Comparison of ENCODE assay signal across 9 mouse cellular contexts in the genomic region with DNA sequence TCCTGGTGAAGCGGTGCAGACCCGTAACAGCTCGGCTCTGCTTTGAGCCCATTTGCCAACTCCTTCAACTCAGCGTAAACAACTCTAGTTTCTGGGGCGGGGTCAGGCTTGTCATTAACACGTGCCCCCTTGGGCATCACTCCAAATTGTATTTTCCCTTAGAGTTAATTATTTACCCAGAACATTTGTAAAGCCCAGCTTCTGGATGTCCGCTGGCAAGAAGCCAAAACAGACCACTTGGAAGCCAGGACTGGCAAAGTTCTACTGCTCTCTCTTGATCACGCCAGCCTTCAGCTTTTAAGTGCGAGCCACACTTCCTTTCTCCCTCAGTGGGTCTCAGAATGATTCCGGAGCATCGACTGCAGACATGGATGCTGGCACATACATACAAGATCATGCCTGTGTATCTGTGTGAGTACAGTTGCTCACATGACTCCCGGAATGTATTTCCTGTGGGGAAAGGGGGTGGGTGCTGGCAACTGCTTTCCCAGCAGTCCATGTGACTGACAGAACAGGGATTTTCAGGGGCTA. TPM values are rescaled to one million over a fixed set of nuclear protein-coding genes. Genes with fewer than 3 reads are reported as not detected.
DNase-seq lines count a peak whose midpoint lies in the region; ATAC-seq lines count a peak whose summit lies in the region.
"Had no signal": no experiment of that assay in that cellular context is flagged by ENCODE, and none has a peak within 500 bp of the region (broad histone marks: within the 10 kb centered on the region; RNA-seq: fewer than 3 reads in every experiment).

No protein-coding gene starts in this region.

- 0 out of 2 replicates have a peak, but pooled peaks have one; percentile 31 for ATAC-seq in liver, embryonic 13.5 days (ENCODE audit: low read depth)

- no peak overlapping the region for H3K4me2 ChIP-seq in liver, embryonic 13.5 days

- no peaks in the 10 kb centered on the region for H3K36me3 ChIP-seq in liver, embryonic 13.5 days

- DNase-seq in adrenal gland, postnatal 14 days, result peak; percentile 4
- no peak for DNase-seq in adrenal gland, postnatal 10 days
- peak; percentile 60 to 66 for DNase-seq in right cerebral cortex, postnatal 10 days (ENCODE audit: low spot score in 2 of 2)
- DNase-seq in right cerebral cortex, postnatal 14 days, result no peak
- DNase-seq in liver, embryonic 13.5 days, result no peak
- peak; percentile 27 for DNase-seq in yolk sac, embryonic 10.5 days (ENCODE audit: low spot score)
- DNase-seq in thymus, postnatal 4 days, result no peak
- no peak for DNase-seq in cerebellum, adult 9-10 months

- WGBS in liver, embryonic 13.5 days (ENCODE audit: insufficient replicate concordance), result 61% methylated on average over 12 of the region's 12 CpGs

- no peak overlapping the region for H3K27ac ChIP-seq in liver, embryonic 13.5 days

- H3K27me3 ChIP-seq in liver, embryonic 13.5 days, result no peaks in the 10 kb centered on the region

- H3K9me3 ChIP-seq in liver, embryonic 13.5 days (replicated peaks), result 0 out of 2 replicates have a peak, but pooled peaks cover 23% of the 10 kb centered on the region

- H3K4me1 ChIP-seq in liver, embryonic 13.5 days (replicated peaks), result no peaks in the 10 kb centered on the region

- H3K9ac ChIP-seq in liver, embryonic 13.5 days, result no peak overlapping the region

- no peak overlapping the region for H3K4me3 ChIP-seq in liver, embryonic 13.5 days (replicated peaks)
- H3K4me3 ChIP-seq: erythroblast, embryonic 14.5 days had no signal

RNA-seq across cellular contexts. Expression of gene Trim42, which starts 24.9 kb away (rescaled TPM):
- total RNA-seq in adrenal gland, postnatal 14 days (2021), result not detected in 2 replicates
- total RNA-seq in adrenal gland, postnatal 10 days (2021), result not detected
- polyA plus RNA-seq in liver, embryonic 13.5 days (2015; fragmentation: Nextera tagmentation; extraction: Ambion mirVana), result not detected in 2 replicates
- polyA plus RNA-seq: erythroblast, embryonic 14.5 days had no signal

Comparison
In these comparisons a context has a peak if more than half of its experiments do, and no peak if none do; other contexts are left out.
1. DNase-seq: peak in adrenal gland, postnatal 14 days (single experiment), right cerebral cortex, postnatal 10 days (2 of 2) and yolk sac, embryonic 10.5 days (single experiment); none in adrenal gland, postnatal 10 days (single experiment), right cerebral cortex, postnatal 14 days (single experiment), liver, embryonic 13.5 days (single experiment), thymus, postnatal 4 days (single experiment) and cerebellum, adult 9-10 months (single experiment).